Mouse (Mus musculus): ENCODE data around the gene Polr3a. TPM values are rescaled to one million over a fixed set of nuclear protein-coding genes. Genes with fewer than 3 reads are reported as not detected.
"Not testable (repeated sequence)": the region's sequence is repeated elsewhere in the genome, so short reads cannot be mapped to it uniquely, and the experiment has no call there.

Gene Polr3a
- polyA plus RNA-seq, 2 experiments = 4.3 to 5.4 TPM

DNA sequence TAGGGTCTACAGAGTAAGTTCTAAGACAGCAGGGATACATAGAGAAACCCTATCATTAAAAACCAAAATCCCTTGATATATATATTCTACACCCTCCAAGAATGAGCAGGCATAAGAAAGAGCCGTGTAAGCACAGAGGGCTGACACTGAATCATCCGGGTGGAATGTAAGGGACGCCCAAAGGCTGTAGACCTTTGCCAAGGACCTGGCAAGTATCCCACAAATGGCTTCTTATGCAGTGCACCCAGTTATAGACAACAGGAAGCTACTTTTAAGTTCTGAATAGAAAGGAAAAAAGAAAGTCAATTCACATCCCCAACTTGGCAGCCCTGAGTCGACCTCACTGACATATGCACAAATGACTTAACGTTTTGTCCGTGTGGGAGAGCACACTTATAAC is 18.1 kb downstream of the Polr3a start:
- Histone ChIP-seq H3K36me3 (replicated peaks; ENCODE audit: control insufficient read depth, insufficient read depth, low read depth) (peaks cover 16% of the 10 kb centered on the region), H3K4me2 (ENCODE audit: low read depth) (no peak overlapping the region), H3K27ac (no peak overlapping the region), H3K9me3 (ENCODE audit: control insufficient read depth, low read length) (no peaks in the 10 kb centered on the region), H3K4me1 (replicated peaks; ENCODE audit: control insufficient read depth in 2 of 2, insufficient read depth in 2 of 2, low read length in 1 of 2) (no peaks in the 10 kb centered on the region), H3K9ac (replicated peaks) (no peak overlapping the region), H3K4me3 (ENCODE audit: insufficient read depth in 1 of 2, low read depth in 2 of 2, low read length in 2 of 2) (no peak overlapping the region), H3K27me3 (ENCODE audit: control insufficient read depth, insufficient read depth, low read length) (no peaks in the 10 kb centered on the region)
- ATAC-seq (ENCODE audit: insufficient read depth) (no peak), DNase-seq (ENCODE audit: low read depth in 3 of 3, low spot score in 3 of 3) (no peak)
- no peak for TF ChIP-seq CTCF (IDR thresholded peaks at IDR 0.05; ENCODE audit: low read depth)
- TF ChIP-seq EP300 (IDR thresholded peaks at IDR 0.05; ENCODE audit: low read depth) = no peak
- WGBS (ENCODE audit: insufficient replicate concordance) = 81% methylated on average over 6 of the region's 6 CpGs

DNA sequence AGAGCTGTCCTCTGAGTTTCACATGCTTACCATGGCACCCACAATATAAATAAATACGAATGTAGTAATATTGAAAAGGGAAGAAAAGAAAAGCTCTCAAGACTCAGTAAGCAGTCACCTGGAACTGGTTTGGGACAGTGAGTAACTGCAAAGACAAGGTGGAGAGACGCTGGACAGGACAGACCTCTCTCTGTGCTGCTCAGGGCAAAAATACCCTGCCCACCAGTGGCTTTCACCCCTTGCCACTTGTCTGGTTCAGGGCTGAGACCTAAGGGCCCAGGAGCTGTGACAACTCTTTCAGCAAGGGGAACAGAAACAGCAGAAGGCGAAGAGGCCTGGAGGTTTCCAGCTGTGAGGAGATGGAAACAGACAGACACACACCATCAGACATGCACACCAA is 28.7 kb downstream of the Polr3a start:
- H3K27ac ChIP-seq = no peak overlapping the region
- WGBS (ENCODE audit: insufficient replicate concordance) = 61% methylated on average over 3 of the region's 3 CpGs
- H3K9ac ChIP-seq (replicated peaks) = no peak overlapping the region
- H3K27me3 ChIP-seq (ENCODE audit: control insufficient read depth, insufficient read depth, low read length) = no peaks in the 10 kb centered on the region
- ATAC-seq (ENCODE audit: insufficient read depth) (no peak), DNase-seq (ENCODE audit: low read depth in 3 of 3, low spot score in 3 of 3) (no peak)
- no peaks in the 10 kb centered on the region for H3K4me1 ChIP-seq (replicated peaks; ENCODE audit: control insufficient read depth in 2 of 2, insufficient read depth in 2 of 2, low read length in 1 of 2)
- no peaks in the 10 kb centered on the region for H3K9me3 ChIP-seq (ENCODE audit: control insufficient read depth, low read length)
- no peak for TF ChIP-seq CTCF (IDR thresholded peaks at IDR 0.05; ENCODE audit: low read depth)
- no peak for TF ChIP-seq EP300 (IDR thresholded peaks at IDR 0.05; ENCODE audit: low read depth)
- no peak overlapping the region for H3K4me3 ChIP-seq (ENCODE audit: insufficient read depth in 1 of 2, low read depth in 2 of 2, low read length in 2 of 2)
- H3K4me2 ChIP-seq (ENCODE audit: low read depth) = no peak overlapping the region
- H3K36me3 ChIP-seq (replicated peaks; ENCODE audit: control insufficient read depth, insufficient read depth, low read depth) = peaks cover 29% of the 10 kb centered on the region

DNA sequence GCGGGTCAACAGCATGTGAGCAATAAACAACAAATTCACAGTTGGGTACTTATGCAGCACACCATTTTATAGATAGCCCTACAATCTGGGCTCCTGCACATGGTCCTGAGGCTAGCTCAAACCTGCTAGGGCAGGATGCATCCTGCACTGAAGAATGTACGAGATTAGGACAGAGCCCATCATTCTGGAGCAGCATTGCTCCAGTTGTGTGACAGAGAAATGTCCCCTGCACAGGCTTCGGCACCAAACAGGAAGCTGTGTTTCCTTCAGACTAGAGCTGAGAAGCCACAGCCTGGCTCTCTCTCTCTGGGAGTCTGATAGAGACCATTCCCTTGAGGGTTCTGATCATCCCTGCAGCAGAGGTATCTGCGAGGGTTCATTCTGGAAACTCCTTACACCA is 43.3 kb downstream of the Polr3a start:
- H3K36me3 ChIP-seq (replicated peaks; ENCODE audit: control insufficient read depth, insufficient read depth, low read depth); H3K9me3 ChIP-seq (ENCODE audit: control insufficient read depth, low read length); H3K9ac ChIP-seq (replicated peaks); H3K27ac ChIP-seq; H3K4me2 ChIP-seq (ENCODE audit: low read depth); DNase-seq (ENCODE audit: low read depth in 3 of 3, low spot score in 3 of 3); H3K4me1 ChIP-seq (replicated peaks; ENCODE audit: control insufficient read depth in 2 of 2, insufficient read depth in 2 of 2, low read length in 1 of 2); H3K27me3 ChIP-seq (ENCODE audit: control insufficient read depth, insufficient read depth, low read length); ATAC-seq (ENCODE audit: insufficient read depth); H3K4me3 ChIP-seq (ENCODE audit: insufficient read depth in 1 of 2, low read depth in 2 of 2, low read length in 2 of 2): not testable (repeated sequence)
- 24% methylated on average over 4 of the region's 4 CpGs for WGBS (ENCODE audit: insufficient replicate concordance)

Other genes starting within 250 kb of the Polr3a start
- 2.1 and 2.2 TPM in 2 replicates for gene Dlg5, start 241.1 kb downstream of the Polr3a start, polyA plus RNA-seq (2012; rRNA removed)
- 0.96 and 1.5 TPM in 2 replicates for gene Dlg5, start 241.1 kb downstream of the Polr3a start, polyA plus RNA-seq (2014; fragmentation: Nextera tagmentation; extraction: Ambion mirVana)
- not detected in 2 replicates for gene E330034G19Rik, start 193.8 kb downstream of the Polr3a start, polyA plus RNA-seq (2012; rRNA removed)
- not detected in 2 replicates for gene E330034G19Rik, start 193.8 kb downstream of the Polr3a start, polyA plus RNA-seq (2014; fragmentation: Nextera tagmentation; extraction: Ambion mirVana)
- 1,321 and 1,839 TPM in 2 replicates for gene Rps24, start 67 bp upstream of the Polr3a start, polyA plus RNA-seq (2012; rRNA removed)
- gene Rps24, start 67 bp upstream of the Polr3a start, polyA plus RNA-seq (2014; fragmentation: Nextera tagmentation; extraction: Ambion mirVana) = 817 and 888 TPM in 2 replicates